Comparison of ENCODE assay signal across 17 mouse cellular contexts in genomic region chr8:94489809-94490483, GRCm38 (mm10). TPM values are rescaled to one million over a fixed set of nuclear protein-coding genes. Genes with fewer than 3 reads are reported as not detected.
DNase-seq lines count a peak whose midpoint lies in the region; ATAC-seq and TF ChIP-seq lines count a peak whose summit lies in the region.
"Had no signal": no experiment of that assay in that cellular context is flagged by ENCODE, and none has a peak within 500 bp of the region (broad histone marks: within the 10 kb centered on the region; RNA-seq: fewer than 3 reads in every experiment).

No protein-coding gene starts in this region.

- peak; percentile 4 for DNase-seq in embryonic facial prominence, embryonic 11.5 days (ENCODE audit: low spot score)
- DNase-seq in embryonic facial prominence, embryonic 10.5 days (ENCODE audit: low spot score), result no peak
- peak in 1 of 2 experiments; percentile 6 for DNase-seq in layer of hippocampus, adult 2 months (ENCODE audit: low spot score in 2 of 2)
- DNase-seq in layer of hippocampus, adult 11-12 months (ENCODE audit: low spot score), result no peak
- DNase-seq in midbrain, postnatal 0 days (ENCODE audit: low spot score), result no peak
- DNase-seq in Muller cell, postnatal 12 days (ENCODE audit: inconsistent ontology term), result no peak
- DNase-seq: adrenal gland, adult 2 months; cerebellum, adult 11-12 months; cerebellum, postnatal 25 days; heart, adult 2 months; kidney, adult 18-20 months; thymus, adult 2 months had no signal

- TF ChIP-seq POLR2A in cortical plate, adult 2 months (IDR thresholded peaks at IDR 0.05; ENCODE audit: extremely low read depth, insufficient read depth, low read length), result no peak

- H3K27ac ChIP-seq in embryonic facial prominence, embryonic 11.5 days (replicated peaks; ENCODE audit: low read depth, low read length), result no peak overlapping the region
- no peak overlapping the region for H3K27ac ChIP-seq in embryonic facial prominence, embryonic 10.5 days (replicated peaks)
- no peak overlapping the region for H3K27ac ChIP-seq in layer of hippocampus, adult 2 months
- no peak overlapping the region for H3K27ac ChIP-seq in midbrain, postnatal 0 days (ENCODE audit: low read depth, low read length)
- no peak overlapping the region for H3K27ac ChIP-seq in midbrain, embryonic 13.5 days
- no peak overlapping the region for H3K27ac ChIP-seq in cortical plate, adult 2 months (ENCODE audit: insufficient read depth, low read length)
- H3K27ac ChIP-seq: embryonic facial prominence, embryonic 13.5 days; heart, adult 2 months; hindbrain, embryonic 15.5 days; neural tube, embryonic 15.5 days had no signal

- H3K4me1 ChIP-seq in embryonic facial prominence, embryonic 11.5 days (ENCODE audit: control insufficient read depth, insufficient read depth, low read length), result no peaks in the 10 kb centered on the region
- H3K4me1 ChIP-seq in embryonic facial prominence, embryonic 10.5 days, result peaks cover 13% of the 10 kb centered on the region
- no peaks in the 10 kb centered on the region for H3K4me1 ChIP-seq in midbrain, postnatal 0 days (ENCODE audit: insufficient read depth, low read length)
- H3K4me1 ChIP-seq in midbrain, embryonic 13.5 days (replicated peaks), result 0 out of 2 replicates have a peak, but pooled peaks cover 7% of the 10 kb centered on the region
- 0 out of 2 replicates have a peak, but pooled peaks cover 3% of the 10 kb centered on the region for H3K4me1 ChIP-seq in cortical plate, adult 2 months (ENCODE audit: control insufficient read depth, insufficient read depth, low read length)

- H3K9me3 ChIP-seq in embryonic facial prominence, embryonic 11.5 days (replicated peaks; ENCODE audit: control insufficient read depth, low read length), result no peaks in the 10 kb centered on the region
- H3K9me3 ChIP-seq in embryonic facial prominence, embryonic 10.5 days, result no peaks in the 10 kb centered on the region
- no peaks in the 10 kb centered on the region for H3K9me3 ChIP-seq in midbrain, postnatal 0 days (ENCODE audit: low read length)
- no peaks in the 10 kb centered on the region for H3K9me3 ChIP-seq in midbrain, embryonic 13.5 days
- H3K9me3 ChIP-seq: embryonic facial prominence, embryonic 13.5 days; hindbrain, embryonic 15.5 days; neural tube, embryonic 15.5 days had no signal

- no peaks in the 10 kb centered on the region for H3K27me3 ChIP-seq in embryonic facial prominence, embryonic 11.5 days (ENCODE audit: control insufficient read depth, insufficient read depth, low read length)
- H3K27me3 ChIP-seq in embryonic facial prominence, embryonic 10.5 days (replicated peaks; ENCODE audit: low read depth, poor library complexity, severe bottlenecking), result 0 out of 2 replicates have a peak, but pooled peaks cover 4% of the 10 kb centered on the region
- H3K27me3 ChIP-seq in midbrain, postnatal 0 days (ENCODE audit: insufficient read depth, low read length), result no peaks in the 10 kb centered on the region; the same call in 1 of the 2 replicates
- no peaks in the 10 kb centered on the region for H3K27me3 ChIP-seq in midbrain, embryonic 13.5 days
- H3K27me3 ChIP-seq: embryonic facial prominence, embryonic 13.5 days; hindbrain, embryonic 15.5 days; neural tube, embryonic 15.5 days had no signal

- 69% methylated on average over 4 of the region's 4 CpGs for WGBS in embryonic facial prominence, embryonic 11.5 days
- 78% methylated on average over 4 of the region's 4 CpGs for WGBS in embryonic facial prominence, embryonic 10.5 days
- WGBS in midbrain, postnatal 0 days, result 74% methylated on average over 4 of the region's 4 CpGs
- WGBS in midbrain, embryonic 13.5 days, result 71% methylated on average over 4 of the region's 4 CpGs

- no peak overlapping the region for H3K4me3 ChIP-seq in embryonic facial prominence, embryonic 11.5 days (ENCODE audit: low read depth, low read length)
- H3K4me3 ChIP-seq in embryonic facial prominence, embryonic 10.5 days, result no peak overlapping the region
- no peak overlapping the region for H3K4me3 ChIP-seq in layer of hippocampus, adult 2 months
- no peak overlapping the region for H3K4me3 ChIP-seq in midbrain, postnatal 0 days (ENCODE audit: low read depth, low read length)
- no peak overlapping the region for H3K4me3 ChIP-seq in midbrain, embryonic 13.5 days (replicated peaks)
- no peak overlapping the region for H3K4me3 ChIP-seq in cortical plate, adult 2 months (ENCODE audit: insufficient read depth, low read length)
- H3K4me3 ChIP-seq: embryonic facial prominence, embryonic 13.5 days; heart, adult 2 months; hindbrain, embryonic 15.5 days; neural tube, embryonic 15.5 days had no signal

- no peak for ATAC-seq in embryonic facial prominence, embryonic 11.5 days (replicated peaks; ENCODE audit: insufficient number of reproducible peaks, low FRiP score, low TSS enrichment, low read depth)
- ATAC-seq in midbrain, postnatal 0 days (ENCODE audit: low FRiP score), result no peak
- ATAC-seq in midbrain, embryonic 13.5 days, result no peak

- no peak overlapping the region for H3K9ac ChIP-seq in embryonic facial prominence, embryonic 11.5 days (replicated peaks; ENCODE audit: low read length)
- no peak overlapping the region for H3K9ac ChIP-seq in midbrain, postnatal 0 days (replicated peaks; ENCODE audit: low read length, poor library complexity, severe bottlenecking)
- no peak overlapping the region for H3K9ac ChIP-seq in midbrain, embryonic 13.5 days (replicated peaks)
- H3K9ac ChIP-seq: embryonic facial prominence, embryonic 13.5 days; hindbrain, embryonic 15.5 days; neural tube, embryonic 15.5 days had no signal

- TF ChIP-seq CTCF in layer of hippocampus, adult 2 months (conservative IDR thresholded peaks at IDR 0.05), result peak; percentile 49
- TF ChIP-seq CTCF in midbrain, postnatal 0 days (IDR thresholded peaks at IDR 0.05), result peak; percentile 52
- TF ChIP-seq CTCF in cortical plate, adult 2 months (IDR thresholded peaks at IDR 0.05; ENCODE audit: extremely low read depth, insufficient read depth, low read length), result peak; percentile 6; the same call in 1 of the 2 replicates

- no peak overlapping the region for H3K4me2 ChIP-seq in embryonic facial prominence, embryonic 11.5 days (ENCODE audit: low read depth, low read length)
- H3K4me2 ChIP-seq in midbrain, postnatal 0 days (ENCODE audit: low read depth, low read length, poor library complexity, severe bottlenecking), result no peak overlapping the region
- H3K4me2 ChIP-seq in midbrain, embryonic 13.5 days (replicated peaks), result no peak overlapping the region
- H3K4me2 ChIP-seq: embryonic facial prominence, embryonic 13.5 days; hindbrain, embryonic 15.5 days; neural tube, embryonic 15.5 days had no signal

- no peaks in the 10 kb centered on the region for H3K36me3 ChIP-seq in embryonic facial prominence, embryonic 11.5 days (replicated peaks; ENCODE audit: control insufficient read depth, insufficient read depth, low read depth, low read length)
- no peaks in the 10 kb centered on the region for H3K36me3 ChIP-seq in embryonic facial prominence, embryonic 10.5 days (replicated peaks)
- no peaks in the 10 kb centered on the region for H3K36me3 ChIP-seq in midbrain, postnatal 0 days (ENCODE audit: insufficient read depth, low read length)
- H3K36me3 ChIP-seq in midbrain, embryonic 13.5 days, result no peaks in the 10 kb centered on the region
- H3K36me3 ChIP-seq: embryonic facial prominence, embryonic 13.5 days; hindbrain, embryonic 15.5 days; neural tube, embryonic 15.5 days had no signal

RNA-seq across cellular contexts. Expression of gene Cpne2, which starts 42.8 kb away (rescaled TPM):
- polyA plus RNA-seq in embryonic facial prominence, embryonic 11.5 days (2014; fragmentation: Nextera tagmentation; extraction: Ambion mirVana), result 6.9 and 8.8 TPM in 2 replicates
- polyA plus RNA-seq in embryonic facial prominence, embryonic 10.5 days (2016; fragmentation: Nextera tagmentation; extraction: Ambion mirVana), result 9.1 and 9.9 TPM in 2 replicates
- total RNA-seq in layer of hippocampus, adult 2 months (2021), result 10 to 100 TPM; 29.3 to 35.0 TPM
- 42.4 and 46.3 TPM in 2 replicates for total RNA-seq in midbrain, postnatal 0 days (2014; rRNA removed)
- polyA plus RNA-seq in midbrain, postnatal 0 days (2015; fragmentation: Nextera tagmentation; extraction: Ambion mirVana), result 34.3 and 43.3 TPM in 2 replicates
- 9.8 and 12.3 TPM in 2 replicates for polyA plus RNA-seq in midbrain, embryonic 13.5 days (2015; fragmentation: Nextera tagmentation; extraction: Ambion mirVana)
- 26.7 and 28.2 TPM in 2 replicates for polyA plus RNA-seq in cortical plate, adult 2 months (2012; rRNA removed)

RNA-seq across cellular contexts. Expression of gene Nlrc5, which starts 55.8 kb away (rescaled TPM):
- 0.08 and 0.14 TPM in 2 replicates for polyA plus RNA-seq in embryonic facial prominence, embryonic 11.5 days (2014; fragmentation: Nextera tagmentation; extraction: Ambion mirVana)
- polyA plus RNA-seq in embryonic facial prominence, embryonic 10.5 days (2016; fragmentation: Nextera tagmentation; extraction: Ambion mirVana), result 0.06 TPM in 1 of 2 replicates, not detected in the other
- 1 to 10 TPM in 1 of 2 experiments, under 1 TPM in 1; 0.54 to 1.4 TPM for total RNA-seq in layer of hippocampus, adult 2 months (2021)
- total RNA-seq in midbrain, postnatal 0 days (2014; rRNA removed), result 0.22 and 1.7 TPM in 2 replicates
- polyA plus RNA-seq in midbrain, postnatal 0 days (2015; fragmentation: Nextera tagmentation; extraction: Ambion mirVana), result 0.56 and 0.63 TPM in 2 replicates
- 0.27 and 0.28 TPM in 2 replicates for polyA plus RNA-seq in midbrain, embryonic 13.5 days (2015; fragmentation: Nextera tagmentation; extraction: Ambion mirVana)
- polyA plus RNA-seq in cortical plate, adult 2 months (2012; rRNA removed), result 0.94 and 1.0 TPM in 2 replicates
